Mouse (Mus musculus): ENCODE data around the gene Vtn.
A peak's percentile ranks its signal among the peaks of the same experiment; 100 is the strongest.

The Vtn gene

DNA sequence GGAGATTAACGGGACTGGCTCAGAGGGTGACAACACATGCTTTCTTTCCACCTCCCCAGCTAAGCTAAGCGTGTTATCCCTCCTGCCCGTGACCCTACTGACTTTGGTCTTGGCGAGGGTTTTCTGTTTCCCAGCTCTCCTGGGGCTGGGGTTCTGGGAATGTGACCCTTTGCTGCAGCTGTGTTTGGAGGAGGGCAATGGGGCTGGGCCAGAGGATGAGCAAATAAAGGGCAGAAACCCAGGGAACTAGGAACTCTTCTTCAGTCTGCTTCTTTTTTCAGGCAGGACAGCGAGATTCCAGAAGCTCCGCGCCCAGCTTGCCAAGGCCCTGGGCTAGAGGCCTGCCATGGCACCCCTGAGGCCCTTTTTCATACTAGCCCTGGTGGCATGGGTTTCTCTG is at the start of gene Vtn:
Gene Vtn, plus strand, starts transcription at position 88 of the 400 bp plus-strand sequence.
- no peak for DNase-seq (ENCODE audit: low spot score in 2 of 2)

DNA sequence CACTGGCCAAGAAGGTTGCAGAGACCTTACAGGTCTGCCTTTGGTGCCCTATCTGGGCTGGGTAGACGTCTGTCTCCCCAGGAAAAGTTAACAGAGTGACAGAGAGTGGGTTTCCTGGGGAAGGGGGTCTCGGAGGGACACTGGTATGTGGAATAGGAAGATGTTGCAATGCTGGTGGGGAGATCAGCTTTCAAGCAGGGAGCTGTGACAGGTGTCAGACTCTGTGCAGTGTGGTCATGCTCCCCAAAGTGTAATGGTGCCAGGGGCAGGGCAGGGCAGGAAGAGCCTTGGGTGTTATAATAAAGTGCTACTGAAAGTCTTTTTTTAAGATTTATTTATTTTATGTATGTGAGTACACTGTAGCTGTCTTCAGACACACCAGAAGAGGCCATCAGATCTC is 48.6 kb upstream of the Vtn start:
- no peak for DNase-seq (ENCODE audit: low spot score in 2 of 2)

DNA sequence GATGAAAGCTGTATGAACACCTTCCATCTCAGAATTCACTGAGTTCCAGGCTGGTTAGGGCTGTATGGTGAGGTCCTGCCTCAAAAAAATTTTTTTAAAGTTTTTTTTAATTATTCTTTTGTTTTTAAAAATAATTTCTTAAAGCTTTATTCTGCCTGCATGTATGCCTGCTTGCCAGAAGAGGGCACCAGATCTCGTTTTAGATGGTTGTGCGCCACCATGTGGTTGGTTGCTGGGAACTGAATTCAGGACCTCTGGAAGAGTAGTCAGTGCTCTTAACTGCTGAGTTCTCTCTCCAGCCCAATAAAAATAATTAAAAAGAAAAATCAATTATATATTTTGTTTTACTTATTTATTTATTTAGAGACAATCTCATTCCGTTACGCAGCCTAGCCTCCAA is 45.2 kb upstream of the Vtn start:
- DNase-seq (ENCODE audit: low spot score in 2 of 2): peak; percentile 39 to 56

DNA sequence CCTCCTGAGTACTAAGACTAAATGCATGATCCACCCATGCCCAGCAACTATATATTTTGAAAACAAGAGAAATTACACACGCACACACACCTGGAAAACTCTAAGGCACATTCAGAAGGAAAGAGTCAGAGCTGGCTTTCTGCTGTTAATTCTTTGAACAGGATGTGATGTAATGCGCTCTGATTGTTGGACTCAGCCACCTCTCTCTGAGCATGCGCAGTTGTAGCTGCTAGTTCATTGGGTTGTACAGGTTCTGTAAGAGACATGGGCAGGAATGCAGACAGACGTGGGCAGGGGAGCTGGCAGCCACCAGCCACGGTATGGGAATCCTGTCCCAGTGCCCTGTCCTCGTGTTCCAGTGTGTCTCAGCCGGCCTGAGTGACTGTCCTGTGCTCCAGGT is 44.6 kb upstream of the Vtn start:
- no peak for DNase-seq (ENCODE audit: low spot score in 2 of 2)

DNA sequence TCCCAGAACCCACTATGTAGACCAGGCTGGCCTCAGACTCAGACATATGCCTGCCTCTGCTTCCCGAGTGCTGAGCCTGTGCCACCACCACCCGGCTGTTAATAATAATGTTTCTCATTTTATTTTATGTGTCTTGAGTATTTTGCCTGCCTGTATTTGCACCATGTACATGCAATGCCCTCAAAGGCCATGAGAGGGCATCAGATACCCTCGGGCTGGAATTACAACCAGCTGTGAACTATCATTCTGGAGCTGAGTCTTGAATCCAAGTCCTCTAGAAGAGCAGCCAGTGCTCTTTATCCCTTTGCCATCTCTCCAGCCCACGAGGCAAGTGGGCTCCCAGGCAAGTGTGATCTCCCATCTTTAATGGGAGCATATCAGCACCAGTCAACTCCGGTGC is 43.6 kb upstream of the Vtn start:
- no peak for DNase-seq (ENCODE audit: low spot score in 2 of 2)

DNA sequence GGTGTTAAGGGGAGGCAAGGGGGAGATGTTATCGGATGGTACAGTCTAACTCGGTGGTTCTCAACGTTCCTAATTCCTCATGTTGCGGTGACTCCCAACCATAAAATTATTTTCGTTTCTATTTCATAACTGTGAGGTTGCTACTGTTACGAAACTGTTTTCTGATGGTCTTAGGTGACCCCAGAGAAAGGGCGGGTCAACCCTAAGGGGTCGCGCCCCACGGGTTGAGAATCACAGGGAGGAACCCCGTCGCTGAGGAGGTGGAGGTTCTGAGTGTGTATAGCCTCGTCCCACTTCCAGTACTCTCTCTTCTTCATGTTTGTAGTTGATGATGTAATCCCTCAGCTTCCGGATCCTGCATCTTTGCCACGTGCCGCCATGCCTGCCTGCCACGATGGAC is 40.2 kb upstream of the Vtn start:
- no peak for DNase-seq (ENCODE audit: low spot score in 2 of 2)

DNA sequence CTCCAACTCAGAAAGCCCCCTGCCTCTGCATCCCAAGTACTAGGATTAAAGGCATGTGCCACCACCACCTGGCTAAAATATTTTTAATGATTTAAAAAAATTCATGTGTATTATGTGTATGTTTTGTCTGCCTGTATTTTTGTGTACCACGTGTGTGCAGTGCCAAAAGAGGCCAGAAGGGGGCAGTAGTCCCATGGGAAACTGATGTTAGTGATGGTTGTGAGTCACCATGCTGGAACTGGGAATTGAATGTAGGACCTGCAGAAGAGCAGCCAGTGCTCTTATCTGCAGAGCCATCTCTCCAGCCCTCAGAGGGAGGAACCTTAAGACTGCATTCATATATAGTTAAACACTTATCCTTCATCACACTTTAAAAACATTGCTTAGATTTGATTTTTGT is 37.0 kb upstream of the Vtn start:
- DNase-seq (ENCODE audit: low spot score in 2 of 2): no peak

DNA sequence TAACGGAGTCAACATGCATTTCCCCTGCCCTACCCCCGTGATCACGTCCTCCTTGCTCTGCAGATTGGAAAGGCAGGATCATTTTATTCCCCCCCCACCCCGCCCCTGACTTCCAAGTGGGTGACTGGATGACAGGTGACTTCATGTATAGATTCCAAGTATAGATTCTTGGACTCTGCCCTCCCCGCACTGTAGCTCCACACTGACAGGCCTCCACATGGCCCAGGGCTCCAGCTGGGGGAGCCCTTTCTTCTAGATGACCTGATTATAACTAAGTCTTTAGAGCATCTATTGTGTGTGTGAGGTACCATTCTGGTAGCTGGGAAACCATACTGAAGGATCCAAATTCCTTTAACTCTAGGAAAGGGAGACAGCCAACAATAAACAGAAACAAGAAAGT is 36.2 kb upstream of the Vtn start:
- no peak for DNase-seq (ENCODE audit: low spot score in 2 of 2)

DNA sequence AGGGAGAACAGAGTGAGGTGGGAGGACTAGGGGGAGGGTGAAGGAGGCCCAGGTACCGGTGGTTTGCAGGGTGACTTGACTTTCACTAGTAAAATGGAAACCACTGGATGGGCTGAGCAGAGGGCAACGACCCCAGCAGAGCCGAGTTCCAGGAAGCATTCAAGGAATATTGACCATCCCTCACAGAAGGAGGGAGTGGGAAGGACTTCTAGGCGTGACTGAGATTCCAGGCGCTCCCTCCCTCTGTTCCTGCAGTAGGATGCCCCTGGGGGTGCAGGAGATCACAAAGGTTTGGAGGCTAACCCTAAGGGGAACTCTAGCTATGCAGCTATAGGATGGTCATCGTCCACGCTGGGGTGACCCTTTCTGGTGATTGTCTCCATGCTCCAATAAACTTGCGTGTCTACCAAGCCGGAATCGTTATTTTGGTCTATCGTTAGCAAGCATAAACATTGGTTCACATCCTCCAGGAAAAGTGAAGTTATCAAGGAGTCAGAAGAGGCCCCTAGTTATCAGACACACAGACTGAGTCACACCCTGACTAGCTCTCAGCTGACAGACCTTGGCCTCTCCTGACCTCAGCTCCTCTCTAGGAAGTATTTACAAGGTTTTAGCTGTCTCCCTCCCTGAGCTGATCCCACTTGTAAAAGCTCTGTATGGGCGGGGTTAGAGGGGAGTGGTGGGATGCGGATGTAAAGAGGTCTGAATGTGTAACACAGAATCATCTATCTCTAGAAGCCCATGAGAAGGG is 35.4 kb upstream of the Vtn start:
- DNase-seq (ENCODE audit: low spot score in 2 of 2): no peak

DNA sequence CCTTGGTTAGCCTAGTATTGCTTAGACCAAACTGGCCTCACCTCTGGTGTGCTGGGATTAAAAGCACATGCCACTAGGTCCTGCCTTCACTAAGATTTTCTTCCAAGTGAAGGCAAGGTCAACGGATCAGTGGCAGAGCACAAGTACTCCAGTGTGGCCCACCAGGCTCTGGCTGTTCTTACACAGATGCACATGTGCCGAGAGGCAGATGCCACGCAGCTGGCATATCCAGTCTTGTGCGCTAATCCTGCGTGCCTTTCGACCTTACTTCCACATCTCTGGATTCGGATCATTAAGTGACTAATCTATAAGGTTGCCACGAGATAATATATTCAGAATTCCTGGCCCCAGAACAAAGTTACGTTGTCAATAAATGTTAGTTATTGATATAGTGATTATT is 33.8 kb upstream of the Vtn start:
- DNase-seq (ENCODE audit: low spot score in 2 of 2): no peak

DNA sequence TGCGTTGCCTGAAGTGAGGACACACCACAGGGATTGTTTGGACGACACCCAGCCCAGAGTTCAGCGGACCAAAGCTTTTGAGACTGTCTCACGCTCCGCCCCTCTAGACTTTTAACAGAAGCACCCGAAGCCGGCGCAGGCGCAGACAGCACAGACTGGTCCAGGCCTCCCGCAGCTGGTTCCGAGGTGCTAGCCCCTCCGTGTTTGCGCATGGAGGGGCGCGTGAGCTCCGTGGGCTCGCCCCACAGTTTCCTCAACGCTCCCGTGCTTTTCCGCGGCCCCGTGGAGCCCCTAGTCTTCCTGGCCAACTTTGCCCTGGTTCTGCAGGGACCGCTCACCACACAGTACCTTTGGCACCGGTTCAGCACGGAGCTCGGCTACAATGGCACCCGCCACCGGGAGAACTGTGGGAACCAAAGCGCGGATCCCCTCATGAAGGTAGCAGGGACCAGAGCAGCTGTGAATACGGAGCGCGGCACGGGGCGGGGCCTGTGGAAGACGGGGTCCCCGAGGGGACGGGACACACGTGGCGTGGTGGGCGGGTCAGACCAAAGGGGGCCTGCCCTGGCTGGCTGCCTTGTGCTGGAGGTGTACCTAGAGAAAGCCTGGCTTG is 33.2 kb upstream of the Vtn start, which contains the start of gene Slc46a1:
Gene Slc46a1, plus strand, starts transcription at position 130 of the 613 bp plus-strand sequence.
- DNase-seq (ENCODE audit: low spot score in 2 of 2): peak; percentile 73 to 74

DNA sequence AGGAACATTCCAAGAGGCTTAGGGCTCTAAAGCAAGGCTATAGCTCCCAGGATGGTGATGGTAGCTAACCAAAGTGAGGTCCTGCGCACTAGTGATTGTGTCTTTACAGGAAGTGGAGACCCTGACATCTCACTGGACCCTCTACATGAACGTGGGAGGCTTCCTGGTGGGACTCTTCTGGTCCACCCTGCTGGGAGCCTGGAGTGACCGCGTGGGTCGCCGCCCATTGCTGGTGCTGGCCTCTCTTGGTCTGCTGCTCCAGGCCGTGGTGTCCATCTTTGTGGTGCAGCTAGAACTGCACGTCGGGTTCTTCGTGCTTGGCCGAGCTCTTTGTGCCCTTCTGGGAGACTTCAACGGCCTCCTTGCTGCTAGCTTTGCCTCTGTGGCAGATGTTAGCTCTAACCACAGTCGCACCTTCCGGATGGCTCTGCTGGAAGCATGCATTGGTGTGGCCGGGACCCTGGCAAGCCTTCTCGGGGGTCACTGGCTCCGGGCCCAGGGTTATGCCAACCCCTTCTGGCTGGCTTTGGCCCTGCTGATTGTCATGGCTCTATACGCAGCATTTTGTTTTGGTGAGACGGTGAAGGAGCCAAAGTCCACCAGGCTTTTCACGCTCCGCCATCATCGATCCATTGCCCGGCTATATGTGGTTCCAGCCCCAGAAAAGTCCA is 32.5 kb upstream of the Vtn start:
- DNase-seq (ENCODE audit: low spot score in 2 of 2): no peak

DNA sequence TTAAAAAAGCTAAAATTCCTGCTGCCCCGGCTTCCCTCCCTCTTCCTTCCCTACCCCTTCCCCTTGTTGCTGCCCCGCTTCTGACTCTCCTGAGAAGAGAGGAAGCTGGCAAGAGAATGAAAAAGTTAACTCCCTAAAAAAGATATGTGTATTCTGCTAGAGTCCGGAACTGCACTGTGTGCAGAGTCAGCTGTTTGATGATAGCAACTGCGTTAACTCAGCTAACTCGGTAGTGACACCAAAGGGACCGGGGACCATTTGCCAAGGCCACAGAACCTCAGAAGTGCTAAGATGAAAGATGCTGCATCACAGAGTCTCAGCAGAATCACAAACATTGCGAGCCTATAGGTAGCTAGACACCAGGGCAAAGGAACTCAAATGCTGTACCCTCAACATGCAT is 31.4 kb upstream of the Vtn start:
- DNase-seq (ENCODE audit: low spot score in 2 of 2): no peak

DNA sequence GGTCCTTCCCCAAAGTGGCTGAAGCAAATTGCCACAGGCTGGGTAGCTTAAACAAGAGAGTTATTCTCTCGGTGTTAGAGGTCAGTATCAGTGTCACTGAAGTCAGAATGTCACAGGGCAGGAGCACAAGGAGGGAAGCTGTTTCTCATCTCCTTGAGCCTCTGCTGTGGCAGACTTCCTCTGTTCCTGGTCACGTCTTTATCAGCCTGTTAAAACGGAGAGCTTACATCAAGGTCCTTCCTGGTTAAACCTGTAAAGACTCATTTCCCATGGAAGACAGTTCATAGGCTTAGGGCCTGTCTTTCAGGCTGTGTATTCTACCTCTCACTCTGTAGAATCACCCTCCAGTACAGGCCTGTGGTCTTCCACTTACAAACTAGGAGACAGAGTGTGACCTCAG is 31.0 kb upstream of the Vtn start:
- DNase-seq (ENCODE audit: low spot score in 2 of 2): no peak

DNA sequence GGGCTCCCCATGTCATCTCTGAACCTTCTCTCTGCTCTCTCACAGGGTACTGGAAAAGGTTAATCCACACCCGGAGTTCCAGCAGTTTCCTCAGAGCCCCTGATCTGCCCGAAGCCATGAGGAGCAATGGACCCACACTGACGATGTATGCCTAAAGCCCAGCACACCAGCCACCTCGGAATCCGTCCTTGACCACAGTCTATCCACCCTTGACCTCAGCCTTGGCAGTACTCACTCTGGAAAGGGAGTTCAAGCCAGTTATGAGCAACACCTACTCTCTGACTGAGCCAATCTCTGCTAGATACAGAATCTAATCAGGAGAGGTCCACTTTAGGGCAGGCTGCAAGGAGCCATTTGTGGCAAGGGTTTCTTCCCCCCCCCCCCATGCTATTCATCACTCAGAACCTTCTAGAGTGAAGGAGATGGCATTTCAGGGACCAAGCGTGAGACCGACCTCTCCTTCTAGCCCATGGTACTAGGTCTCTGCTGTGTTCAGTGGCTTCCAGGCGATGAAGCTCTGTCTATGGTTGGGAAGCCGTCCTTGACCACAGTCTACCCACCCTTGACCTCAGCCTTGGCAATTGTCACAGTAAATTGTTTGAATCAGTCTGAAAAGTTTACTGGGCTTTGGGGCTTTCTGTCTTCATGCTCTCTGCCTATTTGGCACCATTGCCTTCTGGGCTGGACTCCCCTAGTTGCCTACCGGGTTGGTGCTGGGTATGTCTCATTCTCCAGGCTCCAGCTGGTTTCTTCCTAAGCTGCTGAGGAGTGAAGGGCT is 27.4 kb upstream of the Vtn start:
- no peak for DNase-seq (ENCODE audit: low spot score in 2 of 2)

DNA sequence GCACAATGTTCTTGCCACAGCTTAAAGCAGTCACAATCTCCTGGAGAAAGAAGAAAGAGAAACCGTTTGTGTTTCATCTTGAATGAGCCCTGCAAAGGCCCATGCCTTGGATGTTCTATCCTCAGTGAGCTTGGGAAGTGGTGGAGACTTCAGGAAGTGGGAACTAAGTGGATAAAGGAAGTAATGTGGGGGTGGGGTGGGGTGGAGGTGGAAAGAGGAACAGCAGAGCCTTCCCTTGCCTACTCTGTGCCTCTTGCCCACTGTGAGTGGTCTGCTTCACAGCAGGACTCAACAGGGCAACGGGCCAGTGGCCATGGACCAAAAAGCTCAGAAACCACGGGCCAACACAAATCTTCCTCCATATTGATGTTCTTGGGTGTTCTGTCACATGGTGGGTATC is 23.6 kb upstream of the Vtn start:
- no peak for DNase-seq (ENCODE audit: low spot score in 2 of 2)

DNA sequence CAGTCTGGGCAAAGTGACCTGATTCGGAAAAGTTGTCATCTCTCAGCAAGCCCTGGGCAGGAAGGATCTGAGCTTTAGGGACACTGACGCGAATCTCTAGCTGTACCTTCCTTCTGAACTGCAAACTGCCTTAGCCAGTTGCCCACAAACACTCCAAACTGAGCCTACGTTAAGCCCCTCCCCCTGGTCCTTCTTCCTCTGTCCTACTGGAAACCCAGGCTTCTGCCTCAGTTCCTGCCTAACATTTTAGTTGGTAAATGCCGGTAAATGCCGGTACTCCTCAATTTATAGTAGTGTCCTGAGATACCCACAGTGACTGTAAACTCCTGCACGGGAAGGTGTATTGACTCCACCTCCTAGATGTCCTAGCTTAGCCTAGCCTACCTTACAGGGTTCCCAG is 15.3 kb upstream of the Vtn start:
- DNase-seq (ENCODE audit: low spot score in 2 of 2): no peak

DNA sequence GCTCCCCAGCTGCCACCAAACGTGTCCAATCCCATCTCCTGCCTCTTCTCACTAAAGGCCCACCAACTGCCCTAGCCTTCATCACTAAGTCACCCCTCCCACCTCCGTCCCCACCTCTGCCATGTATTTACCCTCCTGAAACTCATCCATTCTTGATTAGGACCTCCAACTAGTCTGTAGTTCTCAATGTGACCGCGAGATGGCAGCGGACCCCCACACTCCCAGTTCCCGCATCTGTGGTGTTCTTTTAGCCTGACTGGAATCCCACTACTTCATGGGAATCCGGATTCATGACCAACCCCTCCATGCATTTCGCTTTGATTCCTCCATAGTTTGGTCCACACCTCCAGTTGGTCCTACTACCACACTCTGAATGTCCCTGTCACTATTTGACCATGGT is 10.7 kb upstream of the Vtn start:
- peak in 1 of 2 experiments; percentile 25 for DNase-seq (ENCODE audit: low spot score in 2 of 2)

DNA sequence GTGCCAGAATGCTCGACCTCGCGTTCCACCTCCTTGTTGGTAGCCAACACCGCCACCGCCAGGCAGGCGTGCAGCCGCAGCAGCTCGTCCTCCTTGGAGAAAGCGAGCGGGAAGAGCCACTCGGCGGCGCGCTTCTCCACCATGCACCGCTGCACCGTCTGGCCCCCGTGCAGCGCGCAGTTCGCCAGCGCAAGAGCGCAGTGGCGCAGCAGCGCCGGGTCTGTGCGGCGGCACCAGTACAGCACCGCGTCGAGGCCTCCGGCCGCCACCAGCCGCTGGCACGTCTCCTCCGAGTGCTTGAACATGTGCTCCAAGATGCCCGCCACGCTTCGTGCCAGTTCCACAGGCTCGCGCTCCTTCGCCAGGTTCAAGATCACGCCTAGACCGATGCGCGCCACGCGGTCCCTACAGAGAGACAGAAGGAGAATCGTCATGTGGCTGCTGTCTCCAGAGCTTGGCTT is 8.1 kb upstream of the Vtn start:
- no peak for DNase-seq (ENCODE audit: low spot score in 2 of 2)

DNA sequence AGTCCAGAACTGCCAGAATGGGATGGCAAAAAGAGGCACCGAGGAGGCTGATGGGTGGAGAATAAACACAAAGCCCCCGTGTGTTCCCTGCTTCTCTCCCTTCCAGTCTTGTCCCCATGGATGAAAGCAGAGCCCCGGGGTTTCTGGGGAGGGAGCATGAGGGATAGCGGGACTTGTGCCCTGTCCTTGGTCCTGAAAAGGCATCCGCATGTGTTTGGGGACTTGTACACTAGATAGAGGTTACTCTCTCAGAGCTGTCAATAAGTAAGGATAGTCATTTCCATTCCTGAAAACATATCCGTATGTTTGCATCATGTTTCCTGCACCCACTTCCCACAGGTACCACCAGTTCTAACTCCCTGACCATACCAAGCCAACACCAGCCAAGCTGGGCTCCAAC is 3.0 kb upstream of the Vtn start:
- DNase-seq (ENCODE audit: low spot score in 2 of 2): no peak

DNA sequence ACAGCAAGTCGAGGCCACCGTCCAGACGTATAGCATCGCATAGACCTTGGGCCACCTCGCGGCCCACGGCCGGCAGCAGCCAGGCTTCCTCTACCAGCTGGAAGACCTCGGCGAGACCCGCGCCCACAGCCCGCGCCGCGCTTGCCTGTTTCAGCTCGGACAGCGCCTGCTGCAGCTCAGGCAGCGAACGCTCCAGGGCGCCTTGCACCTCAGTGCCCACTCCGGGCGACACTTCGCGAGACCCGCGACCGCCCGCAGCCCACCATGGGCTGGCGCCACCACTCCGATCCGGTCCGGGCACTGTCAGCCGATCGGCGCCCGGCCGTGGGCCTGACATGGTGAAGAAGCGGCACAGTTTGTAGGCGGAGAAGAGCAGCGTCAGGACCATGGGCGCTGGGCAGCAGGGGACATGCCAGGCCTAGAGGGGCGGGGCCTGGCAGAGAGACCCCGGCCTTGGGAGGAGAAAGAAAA is 1.8 kb upstream of the Vtn start:
- DNase-seq (ENCODE audit: low spot score in 2 of 2): peak in 1 of 2 experiments; percentile 13
